In genomic region chr5:122644111-122644607, GRCm38 (mm10) we compare ENCODE assay signal across 9 mouse cellular contexts. TPM values are rescaled to one million over a fixed set of nuclear protein-coding genes. Genes with fewer than 3 reads are reported as not detected.
DNase-seq lines count a peak whose midpoint lies in the region; ATAC-seq and TF ChIP-seq lines count a peak whose summit lies in the region.
"Had no signal": no experiment of that assay in that cellular context is flagged by ENCODE, and none has a peak within 500 bp of the region (broad histone marks: within the 10 kb centered on the region; RNA-seq: fewer than 3 reads in every experiment).

No protein-coding gene starts in this region.

- no peaks in the 10 kb centered on the region for H3K4me1 ChIP-seq in forebrain, embryonic 11.5 days (replicated peaks; ENCODE audit: control insufficient read depth, insufficient read depth, low read length)
- 0 out of 2 replicates have a peak, but pooled peaks cover 6% of the 10 kb centered on the region for H3K4me1 ChIP-seq in forebrain, embryonic 12.5 days
- peaks cover 10% of the 10 kb centered on the region for H3K4me1 ChIP-seq in liver, postnatal 0 days (ENCODE audit: insufficient read depth)
- peaks cover 40% of the 10 kb centered on the region for H3K4me1 ChIP-seq in olfactory bulb, adult 2 months (ENCODE audit: control insufficient read depth, insufficient read depth, low read length)
- H3K4me1 ChIP-seq: limb, embryonic 13.5 days had no signal

- no peak overlapping the region for H3K4me2 ChIP-seq in forebrain, embryonic 11.5 days (ENCODE audit: low read depth, low read length, severe bottlenecking)
- H3K4me2 ChIP-seq in forebrain, embryonic 12.5 days, result no peak overlapping the region
- peak overlapping the region; percentile 58 for H3K4me2 ChIP-seq in liver, postnatal 0 days (ENCODE audit: low read depth, low read length)
- H3K4me2 ChIP-seq: limb, embryonic 13.5 days had no signal

- no peak for ATAC-seq in forebrain, embryonic 11.5 days (replicated peaks; ENCODE audit: low FRiP score)
- no peak for ATAC-seq in forebrain, embryonic 12.5 days (ENCODE audit: low FRiP score)
- ATAC-seq in liver, postnatal 0 days, result peak; percentile 56

- no peak overlapping the region for H3K27ac ChIP-seq in forebrain, embryonic 11.5 days (ENCODE audit: low read depth, low read length)
- no peak overlapping the region for H3K27ac ChIP-seq in forebrain, embryonic 12.5 days
- peak overlapping the region; percentile 49 for H3K27ac ChIP-seq in liver, postnatal 0 days (ENCODE audit: low read depth)
- peak overlapping the region; percentile 68 for H3K27ac ChIP-seq in olfactory bulb, adult 2 months (ENCODE audit: insufficient read depth, low read depth, low read length)
- H3K27ac ChIP-seq: limb, embryonic 13.5 days had no signal

- no peak; the same call in 1 of the 2 replicates for TF ChIP-seq EP300 in liver, postnatal 0 days (IDR thresholded peaks at IDR 0.05; ENCODE audit: low read depth)

- H3K4me3 ChIP-seq in forebrain, embryonic 11.5 days (ENCODE audit: low read depth, low read length), result no peak overlapping the region
- H3K4me3 ChIP-seq in forebrain, embryonic 12.5 days (replicated peaks), result no peak overlapping the region
- peak overlapping the region; percentile 29 for H3K4me3 ChIP-seq in liver, postnatal 0 days (ENCODE audit: low read depth, low read length)
- peak overlapping the region; percentile 33 for H3K4me3 ChIP-seq in olfactory bulb, adult 2 months (ENCODE audit: insufficient read depth, low read depth, low read length)
- H3K4me3 ChIP-seq: limb, embryonic 13.5 days had no signal

- 85% methylated on average over 15 of the region's 15 CpGs for WGBS in forebrain, embryonic 11.5 days
- 80% methylated on average over 15 of the region's 15 CpGs for WGBS in forebrain, embryonic 12.5 days
- 24% methylated on average over 15 of the region's 15 CpGs for WGBS in liver, postnatal 0 days (ENCODE audit: insufficient replicate concordance)
- 31% methylated on average over 15 of the region's 15 CpGs for WGBS in olfactory bulb, adult 2 months

- H3K9me3 ChIP-seq in forebrain, embryonic 11.5 days (ENCODE audit: control insufficient read depth, low read length), result no peaks in the 10 kb centered on the region
- no peaks in the 10 kb centered on the region for H3K9me3 ChIP-seq in forebrain, embryonic 12.5 days
- H3K9me3 ChIP-seq in liver, postnatal 0 days (ENCODE audit: low read length), result no peaks in the 10 kb centered on the region
- H3K9me3 ChIP-seq: limb, embryonic 13.5 days had no signal

- H3K36me3 ChIP-seq in forebrain, embryonic 11.5 days (ENCODE audit: control insufficient read depth, insufficient read depth, low read length), result no peaks in the 10 kb centered on the region
- no peaks in the 10 kb centered on the region for H3K36me3 ChIP-seq in forebrain, embryonic 12.5 days (replicated peaks)
- H3K36me3 ChIP-seq in liver, postnatal 0 days (replicated peaks; ENCODE audit: insufficient read depth, low read length), result no peaks in the 10 kb centered on the region
- H3K36me3 ChIP-seq: limb, embryonic 13.5 days had no signal

- DNase-seq in forebrain, embryonic 11.5 days (ENCODE audit: low spot score), result no peak
- DNase-seq in A20 (ENCODE audit: low read depth, low spot score), result peak; percentile 61
- DNase-seq in adrenal gland, postnatal 36 days, result peak; percentile 25 to 45
- DNase-seq in heart, postnatal 4 days, result peak; percentile 30
- peak; percentile 40 for DNase-seq in liver, postnatal 0 days
- no peak for DNase-seq in urinary bladder, adult 18-20 months (ENCODE audit: low spot score in 2 of 2)

- no peak for TF ChIP-seq POLR2A in olfactory bulb, adult 2 months (IDR thresholded peaks at IDR 0.05; ENCODE audit: insufficient read depth, low read depth, low read length)

- H3K9ac ChIP-seq in forebrain, embryonic 11.5 days (ENCODE audit: low read length), result 0 out of 2 replicates have a peak overlapping the region, but pooled peaks have one; percentile 8
- no peak overlapping the region for H3K9ac ChIP-seq in forebrain, embryonic 12.5 days
- peak overlapping the region; percentile 18; the same call in 1 of the 2 replicates for H3K9ac ChIP-seq in liver, postnatal 0 days (replicated peaks)
- H3K9ac ChIP-seq: limb, embryonic 13.5 days had no signal

- no peak for TF ChIP-seq CTCF in liver, postnatal 0 days (IDR thresholded peaks at IDR 0.05; ENCODE audit: low read depth)
- TF ChIP-seq CTCF in olfactory bulb, adult 2 months (IDR thresholded peaks at IDR 0.05; ENCODE audit: insufficient read depth, low read depth, low read length), result no peak

- no peaks in the 10 kb centered on the region for H3K27me3 ChIP-seq in forebrain, embryonic 11.5 days (ENCODE audit: control insufficient read depth, insufficient read depth, low read length)
- H3K27me3 ChIP-seq in forebrain, embryonic 12.5 days, result 0 out of 2 replicates have a peak, but pooled peaks cover 4% of the 10 kb centered on the region
- H3K27me3 ChIP-seq in liver, postnatal 0 days (ENCODE audit: insufficient read depth, low read length), result no peaks in the 10 kb centered on the region
- H3K27me3 ChIP-seq: limb, embryonic 13.5 days had no signal

RNA-seq across cellular contexts. Expression of gene P2rx7, which starts 0.4 kb away (rescaled TPM):
- polyA plus RNA-seq in forebrain, embryonic 11.5 days (2014; fragmentation: Nextera tagmentation; extraction: Ambion mirVana), result 0.32 and 0.77 TPM in 2 replicates
- 0.77 and 0.90 TPM in 2 replicates for polyA plus RNA-seq in forebrain, embryonic 12.5 days (2016; fragmentation: Nextera tagmentation; extraction: Ambion mirVana)
- 1 to 10 TPM; 2.1 to 2.3 TPM for total RNA-seq in adrenal gland, postnatal 36 days (2021)
- 1 to 10 TPM; 3.1 to 3.5 TPM for total RNA-seq in heart, postnatal 4 days (2021)
- polyA plus RNA-seq in liver, postnatal 0 days (2015; fragmentation: Nextera tagmentation; extraction: Ambion mirVana), result 1.7 and 2.1 TPM in 2 replicates
- polyA plus RNA-seq in olfactory bulb, adult 2 months (2012; ENCODE audit: insufficient read depth, insufficient read length, low replicate concordance, missing spikeins), result not detected in 2 replicates

RNA-seq across cellular contexts. Expression of gene Ift81, which starts 29.8 kb away (rescaled TPM):
- polyA plus RNA-seq in forebrain, embryonic 11.5 days (2014; fragmentation: Nextera tagmentation; extraction: Ambion mirVana), result 49.4 TPM in 2 replicates
- polyA plus RNA-seq in forebrain, embryonic 12.5 days (2016; fragmentation: Nextera tagmentation; extraction: Ambion mirVana), result 54.7 and 55.6 TPM in 2 replicates
- 10 to 100 TPM in 1 of 2 experiments, 1 to 10 TPM in 1; 9.7 to 19.0 TPM for total RNA-seq in adrenal gland, postnatal 36 days (2021)
- 10 to 100 TPM; 37.2 to 45.3 TPM for total RNA-seq in heart, postnatal 4 days (2021)
- 2.7 TPM in 2 replicates for polyA plus RNA-seq in liver, postnatal 0 days (2015; fragmentation: Nextera tagmentation; extraction: Ambion mirVana)
- not detected in 2 replicates for polyA plus RNA-seq in olfactory bulb, adult 2 months (2012; ENCODE audit: insufficient read depth, insufficient read length, low replicate concordance, missing spikeins)

Comparison
In these comparisons a context has a peak if more than half of its experiments do, and no peak if none do; other contexts are left out.
1. DNase-seq: peak in A20 (single experiment), adrenal gland, postnatal 36 days (2 of 2), heart, postnatal 4 days (single experiment) and liver, postnatal 0 days (single experiment); none in forebrain, embryonic 11.5 days (single experiment) and urinary bladder, adult 18-20 months (0 of 2).
2. H3K27ac ChIP-seq: peak in liver, postnatal 0 days (single experiment) and olfactory bulb, adult 2 months (single experiment); none in forebrain, embryonic 11.5 days (single experiment) and forebrain, embryonic 12.5 days (single experiment).
3. H3K4me3 ChIP-seq: peak in liver, postnatal 0 days (single experiment) and olfactory bulb, adult 2 months (single experiment); none in forebrain, embryonic 11.5 days (single experiment) and forebrain, embryonic 12.5 days (single experiment).